Mouse (Mus musculus) cerebellum, postnatal 36 days (tissue): ENCODE measurements at regions not wholly inside any gene's neighbourhood (a gene's known extent, or its start where the extent isn't known, plus 50 kb on each side); places are given as distances from the start of the nearest gene placed in this dataset.
"Not testable (repeated sequence)": the region's sequence is repeated elsewhere in the genome, so short reads cannot be mapped to it uniquely, and the experiment has no call there.

ENCODE experiments used
- DNase-seq, 2 experiments: peaks; one replicate each; pipeline ENCODE4 v3.0.0; 2021 to 2022; ENCODE audit warnings: mixed read lengths in 2 of 2

DNA sequence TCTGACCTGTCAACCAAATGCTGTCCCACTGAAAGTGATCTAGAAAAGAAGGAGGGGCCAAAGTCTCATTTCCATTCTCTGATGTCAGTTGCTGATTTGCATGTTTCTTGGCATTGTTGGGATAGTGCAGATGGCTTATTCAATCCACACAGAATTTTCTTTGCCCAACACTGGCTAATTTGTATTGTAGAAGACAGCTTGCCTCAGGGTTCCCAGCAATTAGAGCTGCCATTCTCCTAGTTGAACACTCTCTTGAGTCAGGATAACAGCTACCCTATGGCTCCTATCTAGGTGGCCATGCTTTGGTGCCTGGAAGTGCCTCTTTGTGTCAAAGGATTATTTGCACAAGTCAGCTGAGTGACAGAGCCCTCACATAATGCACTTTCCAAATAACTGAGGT, 569.0 kb downstream of the Lrriq3 start:
- DNase-seq = no peak

GRCm38 (mm10) chr3:155672558-155672957, 579.3 kb downstream of the Lrriq3 start:
- no peak for DNase-seq

DNA sequence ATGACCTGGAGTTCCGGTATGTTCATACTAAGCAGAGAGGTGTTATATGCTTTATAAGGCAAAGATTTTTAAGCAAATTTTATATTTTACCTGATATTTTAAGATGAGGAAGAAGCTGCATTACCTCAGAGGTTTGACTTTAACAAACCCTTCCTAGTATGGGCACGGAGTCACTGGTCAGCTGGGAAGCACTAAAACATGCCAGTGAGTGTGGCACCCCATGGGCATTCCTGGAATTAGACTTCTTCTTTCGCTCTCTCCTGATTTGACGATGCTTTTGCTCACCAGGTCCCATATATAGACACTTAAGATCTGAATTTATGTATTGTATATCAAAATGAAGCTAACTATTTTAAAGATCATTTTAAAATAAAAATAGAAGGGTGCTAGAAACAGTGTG, 587.0 kb downstream of the Lrriq3 start:
- DNase-seq = peak; percentile 7 to 16

GRCm38 (mm10) chr3:155682921-155683813, 589.9 kb downstream of the Lrriq3 start:
- DNase-seq = no peak

DNA sequence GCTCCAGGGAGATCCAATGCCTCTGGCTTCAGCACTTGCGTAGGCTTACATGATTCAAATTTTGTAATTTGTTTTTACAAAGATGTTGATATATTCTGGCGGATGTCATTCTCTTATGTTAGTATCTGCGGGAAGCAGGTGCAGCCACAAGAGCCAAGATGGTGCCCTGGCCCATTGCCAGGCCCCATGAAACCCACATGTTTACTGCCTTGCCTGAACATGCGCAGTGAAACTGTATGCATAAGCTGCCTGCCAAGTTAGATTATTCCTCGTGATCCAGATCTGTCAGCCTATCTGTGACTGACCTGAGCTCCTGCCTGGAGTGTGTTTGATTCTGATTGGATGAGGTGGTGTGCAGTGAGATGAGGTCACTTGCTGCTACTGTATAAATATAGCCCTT, 595.1 kb downstream of the Lrriq3 start:
- DNase-seq = peak; percentile 4 to 12

- DNase-seq = no peak
Observed at GRCm38 (mm10) chr3:155723011-155723510, 629.8 kb downstream of the Lrriq3 start.

- DNase-seq = no peak
Observed at GRCm38 (mm10) chr3:155742421-155742820, 649.2 kb downstream of the Lrriq3 start.

DNA sequence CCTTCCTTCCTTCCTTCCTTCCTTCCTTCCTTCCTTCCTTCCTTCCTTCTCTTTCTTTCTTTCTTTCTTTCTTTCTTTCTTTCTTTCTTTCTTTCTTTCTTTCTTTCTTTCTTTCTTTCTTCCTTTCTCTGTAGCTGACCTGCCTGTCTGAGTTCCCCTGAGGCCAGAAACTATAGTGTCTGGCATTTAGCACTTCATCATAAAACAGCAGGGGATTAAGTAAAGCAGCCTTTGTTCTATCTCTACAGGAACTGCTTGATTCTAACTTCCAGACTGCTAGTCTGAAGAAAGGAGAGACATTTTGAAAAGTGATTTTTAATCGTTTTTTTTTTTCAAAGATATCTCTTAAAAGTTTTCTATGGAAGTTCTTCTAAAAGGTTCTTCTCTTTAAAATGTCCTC, 653.4 kb downstream of the Lrriq3 start:
- not testable (repeated sequence) for DNase-seq

DNA sequence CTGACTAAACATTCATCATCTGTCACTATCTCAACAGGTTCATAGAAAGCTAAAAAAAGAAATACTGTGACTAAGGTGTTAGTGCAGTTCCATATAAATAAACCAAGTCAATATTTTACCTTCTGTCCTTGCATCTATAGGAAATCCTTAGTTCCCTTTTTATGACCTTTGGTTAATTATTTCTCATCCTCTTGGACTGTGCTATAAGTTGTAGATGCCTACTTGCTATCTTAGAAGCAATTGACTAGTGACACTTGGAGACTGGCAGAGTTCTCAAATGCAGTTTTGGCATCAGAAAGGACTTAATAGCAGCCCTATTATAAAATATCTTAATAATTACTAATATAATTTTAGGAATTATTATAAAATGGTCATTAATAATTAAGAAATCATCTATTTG, 654.3 kb downstream of the Lrriq3 start:
- no peak for DNase-seq

DNA sequence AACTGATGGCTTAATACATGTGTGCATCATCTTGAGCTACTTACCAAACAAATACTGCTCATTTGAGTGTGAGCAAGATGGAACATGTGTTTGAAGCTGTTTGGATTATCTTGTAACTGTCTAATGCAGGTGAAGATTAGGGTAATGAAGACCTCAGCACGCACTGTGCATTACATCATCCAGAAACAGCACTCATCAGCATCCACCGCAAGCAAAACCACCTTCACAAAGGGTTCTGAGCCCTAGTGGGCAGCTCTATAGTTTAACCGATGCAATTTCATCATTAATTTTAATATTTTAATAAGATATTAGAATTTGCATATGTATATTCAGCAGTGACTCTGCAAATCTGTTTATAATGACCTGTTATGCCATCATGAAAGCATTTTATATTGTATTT, 664.1 kb downstream of the Lrriq3 start:
- DNase-seq = no peak

GRCm38 (mm10) chr3:155776019-155776418, 682.8 kb downstream of the Lrriq3 start:
- no peak for DNase-seq

GRCm38 (mm10) chr3:155777025-155777424, 683.8 kb downstream of the Lrriq3 start:
- DNase-seq = no peak

GRCm38 (mm10) chr3:155815693-155816092, 722.5 kb downstream of the Lrriq3 start:
- no peak for DNase-seq

DNA sequence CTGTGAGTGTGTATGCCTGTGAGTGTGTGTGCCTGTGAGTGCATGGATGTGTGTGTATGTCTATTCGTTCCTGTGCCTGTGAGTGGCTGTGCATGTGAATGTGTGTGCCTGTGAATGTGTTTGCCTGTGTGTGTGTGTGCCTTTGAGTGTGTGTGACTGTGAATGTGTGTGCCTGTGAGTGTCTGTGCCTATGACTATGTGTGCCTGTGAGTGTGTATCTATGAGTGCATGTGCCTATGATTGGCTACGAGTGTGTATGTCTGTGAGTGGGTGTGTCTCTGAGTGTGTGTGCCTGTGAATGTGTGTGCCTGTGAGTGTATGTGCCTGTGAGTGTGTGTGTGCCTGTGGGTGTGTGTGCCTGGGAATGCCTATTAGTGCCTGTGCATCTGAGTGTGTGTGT, 731.6 kb downstream of the Lrriq3 start:
- DNase-seq = no peak

GRCm38 (mm10) chr3:155866286-155866685, 695.3 kb upstream of the Negr1 start:
- no peak for DNase-seq

GRCm38 (mm10) chr3:155875696-155876095, 685.9 kb upstream of the Negr1 start:
- DNase-seq = no peak

DNA sequence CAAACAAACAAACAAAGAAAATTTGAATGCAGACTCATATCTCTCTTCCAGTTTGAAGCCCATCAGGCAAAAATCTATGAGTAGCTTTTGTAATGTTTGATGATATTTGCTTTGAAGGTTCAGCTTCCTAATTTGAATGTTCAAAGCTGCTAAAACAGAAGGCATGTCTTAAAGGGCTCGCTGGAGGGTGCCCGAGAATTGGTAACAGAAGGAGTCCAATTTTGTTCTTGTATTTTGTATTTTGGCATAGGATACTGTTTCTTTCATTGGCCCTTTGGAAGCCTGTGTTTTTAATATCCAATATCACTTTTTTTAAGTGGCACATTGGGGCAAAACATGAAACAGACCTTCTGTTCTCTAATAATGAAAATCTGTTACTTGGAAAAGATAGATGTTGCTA, 683.2 kb upstream of the Negr1 start:
- DNase-seq = no peak

GRCm38 (mm10) chr3:155880722-155881121, 680.9 kb upstream of the Negr1 start:
- no peak for DNase-seq

DNA sequence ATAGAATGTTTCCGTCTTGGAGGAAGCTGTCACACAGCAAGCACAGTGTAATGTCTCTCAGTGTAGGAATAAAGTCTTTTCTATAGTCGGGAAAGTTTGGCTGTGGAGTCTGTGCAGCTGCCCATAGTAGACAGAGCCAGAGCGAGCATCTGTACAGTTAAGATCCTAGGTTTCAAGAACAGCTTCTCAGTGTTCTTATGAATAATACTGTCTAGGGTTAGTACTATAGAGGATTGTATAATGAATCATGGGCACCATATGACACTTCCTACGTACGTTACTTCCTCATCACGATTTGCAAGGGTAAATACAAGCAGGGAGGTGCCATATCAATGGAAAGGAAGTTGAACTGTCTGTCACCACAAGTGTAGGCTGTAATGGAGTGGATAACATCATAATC, 645.6 kb upstream of the Negr1 start:
- no peak for DNase-seq

GRCm38 (mm10) chr3:155942896-155943295, 618.7 kb upstream of the Negr1 start:
- no peak for DNase-seq

DNA sequence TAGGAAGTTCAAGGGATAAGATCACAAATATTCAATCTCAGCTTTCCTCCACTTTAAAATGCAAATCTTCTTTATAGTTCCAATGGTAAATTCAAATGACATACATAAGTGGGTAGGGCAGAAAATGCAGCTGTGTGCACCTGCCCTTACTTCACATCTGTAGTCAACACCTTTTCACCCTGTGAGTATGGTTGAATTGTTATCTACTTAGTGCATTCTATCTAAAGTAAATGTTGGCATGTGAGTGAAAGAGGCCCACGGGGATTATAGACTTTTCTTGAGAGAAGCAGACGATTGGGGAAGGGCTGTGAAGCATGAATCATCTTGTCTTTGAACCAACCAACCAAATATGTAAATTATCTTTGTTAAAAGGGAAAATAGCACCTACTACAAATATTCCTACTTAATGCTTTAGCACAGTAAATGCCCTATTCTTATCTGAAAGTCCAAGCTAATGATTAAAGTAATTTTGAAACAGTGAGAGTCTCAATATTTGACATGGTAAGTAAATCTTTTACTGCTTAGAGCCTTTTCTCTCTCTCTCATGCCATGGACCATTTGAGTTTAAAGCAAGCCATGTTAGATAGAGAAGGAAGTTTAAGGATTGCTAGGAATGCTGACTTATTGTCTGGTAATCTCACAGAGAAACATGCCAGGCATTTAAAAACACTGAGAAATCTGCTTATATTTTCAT, 617.4 kb upstream of the Negr1 start:
- DNase-seq = no peak

DNA sequence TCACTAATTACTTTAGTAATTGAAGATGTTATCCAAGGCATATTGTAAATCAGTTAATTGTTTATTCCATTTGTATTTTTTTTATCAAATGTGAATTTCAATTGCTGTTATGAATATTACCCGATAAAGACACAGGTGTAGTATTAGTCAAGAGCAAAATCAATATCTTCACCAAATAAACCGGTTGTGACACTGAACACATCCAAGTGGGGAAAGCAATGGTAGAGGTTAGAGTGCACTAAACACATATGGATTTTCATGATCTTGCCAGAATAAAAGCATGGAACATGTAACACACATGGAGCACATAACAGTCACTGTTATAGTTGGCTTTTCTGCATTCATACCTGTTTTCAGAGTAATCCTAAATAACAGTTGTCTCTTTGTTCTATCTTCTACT, 616.4 kb upstream of the Negr1 start:
- DNase-seq = no peak

DNA sequence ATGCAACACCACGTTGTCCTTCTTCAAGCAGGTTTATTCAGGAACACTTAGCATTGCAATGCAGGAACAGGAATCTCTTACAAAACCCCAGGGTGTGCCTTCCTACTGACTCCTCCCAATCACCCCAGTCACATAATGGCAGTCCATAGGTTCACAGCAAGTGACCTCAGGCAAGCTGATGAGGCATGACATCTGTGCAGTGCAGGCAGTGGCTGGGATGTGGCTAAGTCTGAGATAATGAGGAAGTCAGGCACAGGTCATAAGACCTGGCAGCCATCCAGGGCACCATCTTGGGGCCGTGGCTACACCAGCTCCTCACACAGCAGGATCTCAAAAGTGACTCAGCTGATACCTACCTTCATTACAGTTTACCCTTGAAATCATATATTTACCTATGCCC, 599.1 kb upstream of the Negr1 start:
- not testable (repeated sequence) for DNase-seq

DNA sequence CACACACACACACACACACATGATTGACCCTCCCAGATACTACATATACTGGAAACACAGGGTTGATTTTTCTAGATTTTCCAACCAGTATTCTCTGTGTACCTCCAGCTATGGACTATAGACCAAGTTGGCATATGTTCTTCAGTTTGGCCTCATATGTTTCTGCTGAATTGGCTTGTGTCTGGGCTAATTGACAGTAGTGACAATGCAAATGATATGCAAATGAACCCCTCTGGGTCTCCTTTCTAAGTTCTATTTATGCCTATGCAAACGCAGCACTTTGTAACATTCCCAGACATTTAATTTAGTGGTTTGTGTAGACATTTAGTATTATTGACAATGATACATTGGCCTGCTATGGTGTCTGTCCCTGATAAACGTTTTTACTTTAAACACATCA, 582.0 kb upstream of the Negr1 start:
- no peak for DNase-seq
